Mouse (Mus musculus): ENCODE data around the gene Efemp2.

GRCm38 (mm10) chr19:5529325-5530137, 55.8 kb downstream of the Efemp2 start:
- TF ChIP-seq CTCF (IDR thresholded peaks at IDR 0.05; ENCODE audit: borderline replicate concordance, extremely low read depth, insufficient read depth, insufficient read length) = peak; percentile 98
- no peak for TF ChIP-seq POLR2A (IDR thresholded peaks at IDR 0.05; ENCODE audit: borderline replicate concordance, extremely low read depth, insufficient read depth, insufficient read length, poor library complexity, severe bottlenecking)

Data from brain, embryonic 14.5 days (tissue).